Mouse (Mus musculus) adrenal gland, adult 18-20 months (tissue): ENCODE results near the gene Ndufaf2. TPM values are rescaled to one million over a fixed set of nuclear protein-coding genes. Genes with fewer than 3 reads are reported as not detected.

ENCODE experiments used
- DNase-seq, 2 experiments: peaks; one replicate each; pipeline ENCODE4 v3.0.0; 2021 to 2022; ENCODE audit warnings: low spot score in 2 of 2
- long read RNA-seq, 2 experiments: library from polyadenylated mRNA; stranded (forward); transcript quantifications; one replicate each; pipeline ENCODE4 v2.0.0; 2021
- total RNA-seq, 2 experiments: library from RNA; stranded (reverse); gene quantifications; 1 replicate in 1 of 2; 2 replicates in 1 of 2; pipeline ENCODE4 v1.2.3; 2021

Gene Ndufaf2
- total RNA-seq: 10 to 100 TPM; 31.9 to 32.7 TPM
- long read RNA-seq, experiment 1, partial matches to known transcripts: 0 of 6 reads
- long read RNA-seq, experiment 1, other reads (novel, unspliced or antisense): 5 of 6 reads
- long read RNA-seq, experiment 2, transcript Ndufaf2-201 (4 exons, 678 nt): major isoform, 15 of 22 reads
- long read RNA-seq, experiment 2, partial matches to known transcripts: 1 of 22 reads
- long read RNA-seq, experiment 2, other reads (novel, unspliced or antisense): 5 of 22 reads

GRCm38 (mm10) chr13:108158465-108159240 is at the start of gene Ndufaf2, which contains the start of gene Ercc8:
Gene Ndufaf2, minus strand, starts transcription at chr13:108158623.
Gene Ercc8, plus strand, starts transcription at chr13:108158731.
- peak; percentile 98 to 99 for DNase-seq

GRCm38 (mm10) chr13:108208090-108208489 is 49.7 kb upstream of the Ndufaf2 start:
- no peak for DNase-seq

GRCm38 (mm10) chr13:108207447-108207846 is 49.0 kb upstream of the Ndufaf2 start:
- DNase-seq: no peak

GRCm38 (mm10) chr13:108204857-108205256 is 46.4 kb upstream of the Ndufaf2 start:
- DNase-seq: no peak

- no peak for DNase-seq
These were observed 37.1 kb upstream of the Ndufaf2 start for GRCm38 (mm10) chr13:108195474-108195873.

GRCm38 (mm10) chr13:108191074-108191720 is 32.8 kb upstream of the Ndufaf2 start:
- DNase-seq: peak; percentile 23 to 24

GRCm38 (mm10) chr13:108187994-108188393 is 29.6 kb upstream of the Ndufaf2 start:
- DNase-seq: no peak

- DNase-seq: no peak
These were observed 27.1 kb upstream of the Ndufaf2 start for GRCm38 (mm10) chr13:108185530-108185929.

GRCm38 (mm10) chr13:108184743-108185255 is 26.4 kb upstream of the Ndufaf2 start:
- no peak for DNase-seq

GRCm38 (mm10) chr13:108180821-108181220 is 22.4 kb upstream of the Ndufaf2 start:
- DNase-seq: no peak

- DNase-seq: no peak
These were observed 21.2 kb upstream of the Ndufaf2 start for GRCm38 (mm10) chr13:108179618-108180017.

- no peak for DNase-seq
These were observed 12.1 kb upstream of the Ndufaf2 start for GRCm38 (mm10) chr13:108170511-108170910.

GRCm38 (mm10) chr13:108170002-108170401 is 11.6 kb upstream of the Ndufaf2 start:
- DNase-seq: no peak

GRCm38 (mm10) chr13:108164621-108165020 is 6.2 kb upstream of the Ndufaf2 start:
- no peak for DNase-seq

GRCm38 (mm10) chr13:108163912-108164311 is 5.5 kb upstream of the Ndufaf2 start:
- DNase-seq: no peak

GRCm38 (mm10) chr13:108159963-108160362 is 1.5 kb upstream of the Ndufaf2 start:
- no peak for DNase-seq

- no peak for DNase-seq
These were observed 785 bp upstream of the Ndufaf2 start for GRCm38 (mm10) chr13:108159241-108159575.

- DNase-seq: no peak
These were observed 525 bp downstream of the Ndufaf2 start for GRCm38 (mm10) chr13:108157732-108158464.

- no peak for DNase-seq
These were observed 1.3 kb downstream of the Ndufaf2 start for GRCm38 (mm10) chr13:108157156-108157555.

GRCm38 (mm10) chr13:108152650-108153372 is 5.6 kb downstream of the Ndufaf2 start:
- DNase-seq: peak; percentile 63 to 65
